ENCODE assay signal across 32 mouse cellular contexts in genomic region chr5:132606216-132606615, GRCm38 (mm10).
DNase-seq lines count a peak whose midpoint lies in the region; ATAC-seq and TF ChIP-seq lines count a peak whose summit lies in the region.
"Had no signal": no experiment of that assay in that cellular context is flagged by ENCODE, and none has a peak within 500 bp of the region (broad histone marks: within the 10 kb centered on the region; RNA-seq: fewer than 3 reads in every experiment).

No protein-coding gene starts in this region.

- no peak overlapping the region for H3K4me2 ChIP-seq in forebrain, postnatal 0 days (ENCODE audit: low read depth)
- H3K4me2 ChIP-seq: embryonic facial prominence, embryonic 15.5 days; forebrain, embryonic 13.5 days; heart, embryonic 11.5 days; hindbrain, embryonic 12.5 days; intestine, embryonic 15.5 days; lung, embryonic 14.5 days; neural tube, embryonic 12.5 days had no signal

- peak; percentile 27 for DNase-seq in forebrain, postnatal 0 days
- DNase-seq in forebrain, embryonic 10.5 days (ENCODE audit: extremely low spot score, low spot score) = no peak
- peak; percentile 15 to 55 for DNase-seq in left cerebral cortex, postnatal 14 days (ENCODE audit: low spot score in 2 of 2)
- DNase-seq in left cerebral cortex, postnatal 4 days = no peak
- peak; percentile 12 to 21 for DNase-seq in frontal cortex, postnatal 36 days (ENCODE audit: low spot score in 2 of 2)
- peak; percentile 57 for DNase-seq in telencephalon, adult 2 months (ENCODE audit: low read depth, low spot score)
- no peak for DNase-seq in kidney, postnatal 14 days
- DNase-seq: adrenal gland, adult 2 months; adrenal gland, postnatal 36 days; cerebellum, adult 2 months; cerebellum, postnatal 14 days; gastrocnemius, postnatal 14 days; heart, postnatal 36 days; kidney, adult 2 months; kidney, postnatal 4 days; layer of hippocampus, postnatal 36 days; liver; lung, embryonic 14.5 days; thymus, postnatal 14 days had no signal

- intact Hi-C loops in left cerebral cortex, postnatal 14 days (cut with DNase I) = no loop called here
- intact Hi-C loops in left cerebral cortex, postnatal 4 days (cut with DNase I) = no loop called here

- no peaks in the 10 kb centered on the region for H3K27me3 ChIP-seq in forebrain, postnatal 0 days (ENCODE audit: insufficient read depth, low read length)
- peaks cover 15% of the 10 kb centered on the region for H3K27me3 ChIP-seq in forebrain, embryonic 10.5 days (ENCODE audit: poor library complexity, severe bottlenecking)
- H3K27me3 ChIP-seq: CH12.LX; embryonic facial prominence, embryonic 15.5 days; intestine, embryonic 15.5 days; neural tube, embryonic 12.5 days had no signal

- no peak overlapping the region for H3K9ac ChIP-seq in forebrain, postnatal 0 days
- H3K9ac ChIP-seq: embryonic facial prominence, embryonic 15.5 days; forebrain, embryonic 13.5 days; hindbrain, embryonic 12.5 days; intestine, embryonic 15.5 days; liver, embryonic 14.5 days; lung, embryonic 14.5 days; neural tube, embryonic 12.5 days had no signal

- no peak overlapping the region for H3K4me3 ChIP-seq in forebrain, postnatal 0 days (ENCODE audit: low read depth, low read length)
- H3K4me3 ChIP-seq in forebrain, embryonic 10.5 days = no peak overlapping the region
- H3K4me3 ChIP-seq: embryonic facial prominence, embryonic 10.5 days; embryonic facial prominence, embryonic 15.5 days; forebrain, embryonic 13.5 days; hindbrain, embryonic 12.5 days; intestine, embryonic 15.5 days; midbrain, embryonic 10.5 days; myocyte; neural tube, embryonic 12.5 days had no signal

- ATAC-seq in forebrain, postnatal 0 days = peak; percentile 40; the same call in 1 of the 2 replicates
- ATAC-seq: activated CD4-positive, CD25-positive, alpha-beta regulatory T cell, adult 4 months; forebrain, embryonic 13.5 days; hindbrain, postnatal 0 days; intestine, embryonic 15.5 days had no signal

- H3K36me3 ChIP-seq in forebrain, postnatal 0 days (ENCODE audit: insufficient read depth) = no peaks in the 10 kb centered on the region
- H3K36me3 ChIP-seq in forebrain, embryonic 10.5 days (replicated peaks) = no peaks in the 10 kb centered on the region
- H3K36me3 ChIP-seq: embryonic facial prominence, embryonic 10.5 days; embryonic facial prominence, embryonic 15.5 days; hindbrain, embryonic 12.5 days; intestine, embryonic 15.5 days; midbrain, embryonic 10.5 days; neural tube, embryonic 12.5 days had no signal

- no peak for TF ChIP-seq CTCF in forebrain, postnatal 0 days (IDR thresholded peaks at IDR 0.05; ENCODE audit: low read depth)

- no peak overlapping the region for H3K27ac ChIP-seq in forebrain, postnatal 0 days (ENCODE audit: low read depth, low read length)
- H3K27ac ChIP-seq in forebrain, embryonic 10.5 days = no peak overlapping the region
- H3K27ac ChIP-seq: embryonic facial prominence, embryonic 10.5 days; embryonic facial prominence, embryonic 15.5 days; forebrain, embryonic 13.5 days; hindbrain, embryonic 12.5 days; hindbrain, postnatal 0 days; intestine, embryonic 15.5 days; liver, embryonic 14.5 days; midbrain, embryonic 10.5 days; neural tube, embryonic 12.5 days had no signal

- 38% methylated on average over 6 of the region's 6 CpGs for WGBS in forebrain, postnatal 0 days
- 49% methylated on average over 6 of the region's 6 CpGs for WGBS in forebrain, embryonic 10.5 days

- H3K9me3 ChIP-seq in forebrain, postnatal 0 days (ENCODE audit: low read length) = no peaks in the 10 kb centered on the region
- no peaks in the 10 kb centered on the region for H3K9me3 ChIP-seq in forebrain, embryonic 10.5 days
- H3K9me3 ChIP-seq: embryonic facial prominence, embryonic 10.5 days; embryonic facial prominence, embryonic 15.5 days; forebrain, embryonic 13.5 days; hindbrain, embryonic 12.5 days; intestine, embryonic 15.5 days; midbrain, embryonic 10.5 days; neural tube, embryonic 12.5 days had no signal

- no peaks in the 10 kb centered on the region for H3K4me1 ChIP-seq in forebrain, postnatal 0 days (ENCODE audit: insufficient read depth)
- peaks cover 15% of the 10 kb centered on the region for H3K4me1 ChIP-seq in forebrain, embryonic 10.5 days
- H3K4me1 ChIP-seq: embryonic facial prominence, embryonic 10.5 days; embryonic facial prominence, embryonic 15.5 days; hindbrain, embryonic 12.5 days; intestine, embryonic 15.5 days; neural tube, embryonic 12.5 days had no signal

Comparison
In these comparisons a context has a peak if more than half of its experiments do, and no peak if none do; other contexts are left out.
1. DNase-seq: peak in forebrain, postnatal 0 days (single experiment), left cerebral cortex, postnatal 14 days (2 of 2), frontal cortex, postnatal 36 days (2 of 2) and telencephalon, adult 2 months (single experiment); none in forebrain, embryonic 10.5 days (single experiment), left cerebral cortex, postnatal 4 days (single experiment) and kidney, postnatal 14 days (single experiment).